Mouse (Mus musculus): Measurements from ENCODE around the gene Upb1.

- no peak for TF ChIP-seq GATA1 (IDR thresholded peaks at IDR 0.05; ENCODE audit: borderline replicate concordance, low read length)
- no peak for TF ChIP-seq TAL1 (conservative IDR thresholded peaks at IDR 0.05; ENCODE audit: low read depth, low read length)
- peak; percentile 80 for TF ChIP-seq CTCF (IDR thresholded peaks at IDR 0.05; ENCODE audit: low read depth, low read length)
- no peak for TF ChIP-seq POLR2AphosphoS5 (IDR thresholded peaks at IDR 0.05; ENCODE audit: insufficient replicate concordance, low read depth, low read length)
- TF ChIP-seq GATA2 (IDR thresholded peaks at IDR 0.05; ENCODE audit: borderline replicate concordance, low read depth, low read length), result no peak
Observed at GRCm38 (mm10) chr10:75439211-75439811, 38.4 kb downstream of the Upb1 start.

All from G1E (cell line).